Mouse (Mus musculus): ENCODE data around the gene Spock2. TPM values are rescaled to one million over a fixed set of nuclear protein-coding genes. Genes with fewer than 3 reads are reported as not detected.
A peak's percentile ranks its signal among the peaks of the same experiment; 100 is the strongest.
"Not testable (repeated sequence)": the region's sequence is repeated elsewhere in the genome, so short reads cannot be mapped to it uniquely, and the experiment has no call there.

The Spock2 gene
- polyA plus RNA-seq, 2 experiments from 2014 or later, result 3.9 to 5.3 TPM

DNA sequence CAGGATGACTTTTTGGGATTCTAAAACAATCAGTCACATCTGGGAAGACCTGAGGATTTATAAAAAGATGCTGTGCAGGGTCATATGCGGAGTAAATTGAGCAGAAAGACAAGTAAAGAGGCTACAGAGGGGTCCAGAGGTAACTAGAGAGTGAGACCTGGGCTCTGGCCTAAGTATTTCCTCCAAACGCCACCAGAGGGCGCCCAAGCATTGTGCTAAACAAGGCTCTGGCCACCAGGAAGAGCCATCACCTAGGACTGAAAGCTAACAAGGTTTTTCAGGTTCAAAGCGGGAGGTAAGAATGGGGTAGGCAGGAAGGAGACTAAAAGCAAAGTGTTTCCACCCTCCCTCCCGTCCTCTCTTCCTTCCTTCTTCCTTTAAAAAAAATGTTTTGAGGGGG, 42.1 kb downstream of the Spock2 start:
- ATAC-seq, result peak; percentile 89

- ATAC-seq, result no peak
Observed at GRCm38 (mm10) chr10:60151107-60151663, 45.2 kb downstream of the Spock2 start.

GRCm38 (mm10) chr10:60156016-60156415, 50.0 kb downstream of the Spock2 start:
- no peak for ATAC-seq

DNA sequence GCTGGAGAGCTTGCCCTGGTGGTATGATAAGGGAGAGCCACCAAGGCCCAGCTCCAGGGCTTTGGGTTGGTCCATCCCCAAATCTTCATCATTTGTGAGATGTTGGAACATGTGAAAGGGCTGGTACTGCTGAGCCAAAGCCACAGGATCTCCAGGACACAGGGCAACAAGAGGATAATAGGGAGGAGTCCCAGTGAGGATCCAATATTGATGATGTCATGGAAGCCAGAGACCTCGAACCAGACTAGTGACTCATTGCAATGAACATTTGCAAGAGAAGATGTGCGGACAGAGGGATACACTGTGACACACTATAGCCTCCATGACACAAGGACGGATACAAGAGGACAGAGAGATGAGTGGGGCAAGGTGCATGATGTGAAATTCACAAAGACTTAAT, 52.1 kb downstream of the Spock2 start:
- ATAC-seq, result no peak

GRCm38 (mm10) chr10:60161397-60161796, 55.4 kb downstream of the Spock2 start:
- ATAC-seq, result not testable (repeated sequence)

GRCm38 (mm10) chr10:60162184-60162972, 56.4 kb downstream of the Spock2 start:
- not testable (repeated sequence) for ATAC-seq

DNA sequence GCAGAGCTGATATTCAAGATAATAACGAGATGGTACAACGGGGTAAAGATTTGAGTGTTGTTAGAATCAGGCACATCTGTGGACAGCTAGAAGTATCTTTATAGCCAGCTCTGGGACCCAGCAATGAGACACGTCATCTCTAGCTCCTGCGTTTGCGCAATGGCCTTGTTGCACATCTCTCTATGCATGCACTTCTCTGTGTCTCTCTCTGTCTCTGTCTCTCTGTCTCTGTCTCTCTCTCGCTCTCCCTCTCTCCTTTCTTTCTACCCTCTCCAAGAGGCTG, 56.9 kb downstream of the Spock2 start:
- no peak for ATAC-seq

DNA sequence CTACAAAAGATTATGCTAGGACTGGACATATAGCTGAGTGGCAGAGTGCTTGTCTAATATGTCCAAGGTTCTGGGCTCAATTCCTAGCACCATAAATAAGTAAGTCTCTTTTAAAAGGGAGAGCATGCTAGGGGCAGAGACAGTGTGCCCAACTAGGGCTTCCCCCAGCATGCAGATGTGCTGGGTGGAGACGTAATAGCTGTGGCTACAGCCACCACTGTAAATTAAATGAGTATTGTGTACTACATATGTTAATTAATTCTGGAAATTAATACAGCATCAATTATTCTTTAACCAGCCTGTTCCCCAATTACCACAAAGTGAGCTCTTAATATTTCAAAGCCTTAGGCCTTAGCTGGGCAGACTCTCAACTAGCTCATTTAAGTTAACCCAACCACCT, 58.9 kb downstream of the Spock2 start:
- ATAC-seq, result no peak

DNA sequence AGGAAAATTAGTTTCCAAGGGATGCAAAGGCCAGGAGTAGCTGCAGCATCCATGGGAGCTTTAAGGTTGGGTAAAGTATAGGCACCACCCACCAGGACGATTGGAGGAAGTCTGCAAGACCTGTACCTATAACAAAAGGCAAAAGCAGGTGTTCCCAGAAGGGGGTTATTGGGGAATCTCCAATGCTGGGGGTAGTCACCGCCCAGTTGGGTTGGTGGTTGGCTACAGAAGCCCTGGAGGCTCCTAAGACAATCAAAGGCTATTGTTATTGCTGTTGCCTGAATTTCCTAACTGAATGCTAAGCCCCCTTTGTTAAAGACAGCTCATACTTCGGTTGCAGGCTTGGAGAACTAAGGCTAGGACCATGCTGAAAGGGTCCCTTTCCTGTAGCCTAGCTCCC, 60.0 kb downstream of the Spock2 start:
- ATAC-seq, result no peak

GRCm38 (mm10) chr10:60168306-60168705, 62.3 kb downstream of the Spock2 start:
- no peak for ATAC-seq

GRCm38 (mm10) chr10:60168960-60169359, 62.9 kb downstream of the Spock2 start:
- no peak for ATAC-seq

DNA sequence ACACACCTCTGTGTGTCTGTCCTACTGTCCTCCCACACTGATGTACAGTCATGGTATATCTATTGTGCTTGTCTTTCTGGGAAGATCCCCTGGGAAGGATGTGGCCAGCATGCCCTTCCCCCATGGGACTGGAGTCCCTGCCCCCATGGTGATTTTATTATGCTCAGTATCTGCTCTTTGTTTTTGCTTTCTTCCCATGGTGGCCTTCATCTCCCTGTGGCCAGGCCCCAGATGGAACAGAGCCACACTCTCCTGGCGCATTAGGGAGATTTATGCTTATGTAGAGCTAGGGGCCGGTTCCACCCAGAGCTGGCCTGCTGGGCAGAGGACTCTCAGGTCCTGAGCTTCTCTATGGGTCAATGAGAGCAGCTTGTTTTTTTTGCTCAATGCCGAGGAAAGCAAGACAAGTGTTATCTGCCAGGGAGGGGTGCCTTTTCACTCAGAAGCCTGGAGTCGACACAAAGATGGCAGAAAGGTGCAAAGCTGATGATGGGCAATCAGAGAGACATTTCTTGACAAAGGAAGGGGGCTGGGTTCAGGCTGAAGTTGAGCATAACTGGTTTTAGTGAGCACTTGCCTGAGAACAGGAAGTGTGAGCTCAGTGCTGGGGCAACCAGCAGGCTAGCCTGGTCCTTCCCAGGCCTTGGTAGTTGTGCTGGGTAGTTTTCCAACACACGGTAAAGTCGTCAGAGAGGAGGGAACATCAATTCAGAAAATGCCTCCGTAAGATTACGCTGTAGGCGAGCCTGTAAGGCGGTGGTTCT, 64.5 kb downstream of the Spock2 start:
- no peak for ATAC-seq

DNA sequence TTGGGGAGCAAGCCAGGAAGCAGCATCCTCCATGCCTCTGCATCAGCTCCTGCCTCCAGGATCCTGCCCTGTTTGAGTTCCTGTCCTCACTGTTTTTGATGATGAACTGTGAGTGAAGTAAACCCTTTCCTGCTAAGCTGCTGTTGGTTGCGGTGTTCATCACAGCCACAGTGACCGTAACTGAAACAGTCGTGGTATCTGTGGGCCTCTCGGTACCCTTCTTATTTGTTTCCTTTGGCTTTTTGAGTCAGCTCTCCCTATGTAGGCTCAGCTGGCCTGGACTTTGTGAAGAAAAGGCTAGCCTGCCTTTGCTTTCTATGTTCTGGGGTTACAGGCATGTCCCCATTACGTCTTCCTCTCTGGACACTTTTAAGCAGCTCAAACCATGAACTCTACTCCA, 65.3 kb downstream of the Spock2 start:
- no peak for ATAC-seq

GRCm38 (mm10) chr10:60172306-60172705, 66.3 kb downstream of the Spock2 start:
- ATAC-seq, result no peak

DNA sequence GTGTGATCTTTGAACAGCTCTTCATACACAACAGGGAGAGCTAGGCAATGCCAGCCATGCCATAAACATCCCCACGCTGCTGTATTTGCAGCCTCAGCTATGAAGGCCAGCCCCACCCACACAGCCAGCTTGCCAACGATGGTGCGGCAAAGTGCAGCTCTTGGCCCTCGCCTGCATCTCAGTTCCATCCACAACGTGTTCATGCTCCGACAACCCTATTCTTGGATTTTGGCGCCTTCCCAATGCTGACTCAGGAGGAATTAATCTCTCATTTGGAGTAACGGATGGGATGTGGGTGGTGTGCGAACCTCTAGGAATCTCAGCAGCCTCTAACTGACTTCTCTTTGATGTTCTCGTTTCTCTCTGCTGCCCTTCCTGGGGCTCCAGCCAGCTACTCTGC, 67.0 kb downstream of the Spock2 start:
- no peak for ATAC-seq

- no peak for ATAC-seq
Observed at GRCm38 (mm10) chr10:60174506-60174905, 68.5 kb downstream of the Spock2 start.

- not testable (repeated sequence) for ATAC-seq
Observed at GRCm38 (mm10) chr10:60175306-60175705, 69.3 kb downstream of the Spock2 start.

Other genes with a start within 250 kb of the Spock2 start
- 10 to 100 TPM; 18.4 to 20.7 TPM for gene Dnajb12, start 226.7 kb upstream of the Spock2 start, polyA plus RNA-seq (2017; shearing (Covaris generic))
- 10 to 100 TPM; 17.5 to 31.2 TPM for gene Ddit4, start 154.4 kb upstream of the Spock2 start, polyA plus RNA-seq (2017; shearing (Covaris generic))
- gene Ascc1, start 103.4 kb upstream of the Spock2 start, polyA plus RNA-seq (2017; shearing (Covaris generic)), result 10 to 100 TPM; 49.6 to 50.2 TPM
- gene Anapc16, start 103.1 kb upstream of the Spock2 start, polyA plus RNA-seq (2017; shearing (Covaris generic)), result 100 to 1,000 TPM in 1 of 2 experiments, 10 to 100 TPM in 1; 89.7 to 110 TPM
- under 1 TPM in 1 of 2 experiments, not detected in 1; 0.45 TPM for gene Chst3, start 113.0 kb downstream of the Spock2 start, polyA plus RNA-seq (2017; shearing (Covaris generic))
- gene Psap, start 171.4 kb downstream of the Spock2 start, polyA plus RNA-seq (2017; shearing (Covaris generic)), result 100 to 1,000 TPM in 1 of 2 experiments, 10 to 100 TPM in 1; 95.5 to 199 TPM
- 100 to 1,000 TPM; 182 to 186 TPM for gene Vsir, start 240.6 kb downstream of the Spock2 start, polyA plus RNA-seq (2017; shearing (Covaris generic))

All from activated CD4-positive, CD25-positive, alpha-beta regulatory T cell, adult 4 months (primary cell).